Mouse (Mus musculus) layer of hippocampus, adult 11-12 months (tissue): ENCODE data around the gene Stoml3.

Experiments used
- DNase-seq: peaks from one replicate; pipeline ENCODE4 v3.0.0; 2022; ENCODE audit warnings: low spot score

Stoml3 gene

GRCm38 (mm10) chr3:53478419-53479046 lies 9.9 kb upstream of the Stoml3 start:
- no peak for DNase-seq

GRCm38 (mm10) chr3:53483414-53484059 lies 4.9 kb upstream of the Stoml3 start:
- DNase-seq = no peak

- no peak for DNase-seq
These were observed 1.9 kb upstream of the Stoml3 start for GRCm38 (mm10) chr3:53486561-53486960.

- DNase-seq = no peak
These were observed 1.4 kb upstream of the Stoml3 start for GRCm38 (mm10) chr3:53486996-53487576.

- DNase-seq = no peak
These were observed 10.0 kb downstream of the Stoml3 start for GRCm38 (mm10) chr3:53498351-53498905.

GRCm38 (mm10) chr3:53502428-53502827 lies 14.0 kb downstream of the Stoml3 start:
- no peak for DNase-seq

GRCm38 (mm10) chr3:53513096-53513495 lies 24.6 kb downstream of the Stoml3 start:
- DNase-seq = no peak

GRCm38 (mm10) chr3:53514221-53515065 lies 26.0 kb downstream of the Stoml3 start:
- DNase-seq = no peak

GRCm38 (mm10) chr3:53522794-53523193 lies 34.3 kb downstream of the Stoml3 start:
- DNase-seq = no peak

- peak; percentile 87 for DNase-seq
These were observed 37.3 kb downstream of the Stoml3 start for GRCm38 (mm10) chr3:53525737-53526136.

GRCm38 (mm10) chr3:53530305-53530704 lies 41.9 kb downstream of the Stoml3 start:
- DNase-seq = no peak

- no peak for DNase-seq
These were observed 43.6 kb downstream of the Stoml3 start for GRCm38 (mm10) chr3:53532091-53532490.

GRCm38 (mm10) chr3:53552691-53553090 lies 64.2 kb downstream of the Stoml3 start:
- DNase-seq = no peak

GRCm38 (mm10) chr3:53555031-53555952 lies 66.8 kb downstream of the Stoml3 start:
- no peak for DNase-seq

- no peak for DNase-seq
These were observed 69.1 kb downstream of the Stoml3 start for GRCm38 (mm10) chr3:53557388-53558214.
